Mouse (Mus musculus) C2C12 (cell line): ENCODE data around the gene Prph.

ENCODE experiments used
- CEBPB ChIP-seq: IDR thresholded peaks from one replicate; pipeline ENCODE4 v1.6.1; 2011; ENCODE audit warnings: low read depth, mild to moderate bottlenecking, control low read depth, moderate library complexity
- CTCF ChIP-seq: IDR thresholded peaks from one replicate; pipeline ENCODE4 v1.5.1; 2011; ENCODE audit not compliant: control insufficient read depth, insufficient read depth, insufficient read length
- MYOD1 ChIP-seq: IDR thresholded peaks from one replicate; pipeline ENCODE4 v1.6.1; 2011; ENCODE audit warnings: low read depth; ENCODE audit not compliant: control insufficient read depth, insufficient read length
- MYOG ChIP-seq: IDR thresholded peaks from one replicate; pipeline ENCODE4 v1.6.1; 2011; ENCODE audit not compliant: control insufficient read depth, insufficient read length; ENCODE audit errors: extremely low read depth
- USF1 ChIP-seq: IDR thresholded peaks from one replicate; pipeline ENCODE4 v1.6.1; 2011; ENCODE audit warnings: low read depth, mild to moderate bottlenecking, control low read depth, moderate library complexity

GRCm38 (mm10) chr15:99097840-99098492 lies 43.0 kb downstream of the Prph start:
- no peak for TF ChIP-seq CTCF
- no peak for TF ChIP-seq USF1
- TF ChIP-seq MYOG: no peak
- TF ChIP-seq CEBPB: no peak
- TF ChIP-seq MYOD1: no peak
